Mouse (Mus musculus) adrenal gland, adult 18-20 months (tissue): ENCODE results near the gene Tldc1. TPM values are rescaled to one million over a fixed set of nuclear protein-coding genes. Genes with fewer than 3 reads are reported as not detected.

ENCODE experiments used
- DNase-seq, 2 experiments: peaks; one replicate each; pipeline ENCODE4 v3.0.0; 2021 to 2022; ENCODE audit warnings: low spot score in 2 of 2
- total RNA-seq, 2 experiments: library from RNA; stranded (reverse); gene quantifications; 1 replicate in 1 of 2; 2 replicates in 1 of 2; pipeline ENCODE4 v1.2.3; 2021

The Tldc1 gene
- total RNA-seq, 2 experiments from 2014 or later = 8.4 to 9.7 TPM

- no peak for DNase-seq
Observed at GRCm38 (mm10) chr8:119805275-119805674, 27.1 kb upstream of the Tldc1 start.

DNA sequence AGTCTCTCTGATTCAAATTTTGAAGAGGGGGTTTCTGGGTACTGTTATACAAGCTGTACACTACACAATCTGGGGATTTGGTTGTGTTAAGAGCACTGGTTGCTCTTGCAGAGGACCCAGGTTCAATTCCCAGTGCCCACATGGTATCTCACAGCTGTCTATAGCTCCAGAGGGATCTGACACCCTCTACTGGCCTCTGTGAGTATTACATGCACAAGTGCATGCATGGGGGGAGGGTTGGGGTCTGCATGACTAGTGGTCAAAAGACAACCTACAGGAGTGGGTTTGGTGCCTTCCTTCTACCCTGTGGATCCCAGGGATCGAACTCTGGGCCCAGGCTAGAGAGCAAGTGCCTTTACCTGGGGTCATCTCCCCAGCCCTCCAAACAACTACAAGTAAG is 24.4 kb upstream of the Tldc1 start:
- no peak for DNase-seq

- DNase-seq = no peak
Observed at GRCm38 (mm10) chr8:119801168-119801567, 23.0 kb upstream of the Tldc1 start.

DNA sequence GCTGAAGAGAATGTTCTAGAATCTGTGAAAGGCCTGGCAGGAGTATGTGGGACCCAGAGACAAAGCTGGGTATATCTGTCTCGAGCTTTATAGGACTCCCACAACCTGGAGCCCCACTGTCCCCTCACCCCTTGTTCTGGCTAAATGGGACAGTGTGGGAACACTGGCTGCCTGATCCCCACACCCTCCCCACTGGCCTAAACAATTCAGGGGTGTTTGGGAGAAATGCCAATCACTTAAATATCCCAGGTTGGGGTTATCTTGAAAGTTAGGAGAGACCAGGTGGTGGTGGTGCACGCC is 20.7 kb upstream of the Tldc1 start:
- no peak for DNase-seq

DNA sequence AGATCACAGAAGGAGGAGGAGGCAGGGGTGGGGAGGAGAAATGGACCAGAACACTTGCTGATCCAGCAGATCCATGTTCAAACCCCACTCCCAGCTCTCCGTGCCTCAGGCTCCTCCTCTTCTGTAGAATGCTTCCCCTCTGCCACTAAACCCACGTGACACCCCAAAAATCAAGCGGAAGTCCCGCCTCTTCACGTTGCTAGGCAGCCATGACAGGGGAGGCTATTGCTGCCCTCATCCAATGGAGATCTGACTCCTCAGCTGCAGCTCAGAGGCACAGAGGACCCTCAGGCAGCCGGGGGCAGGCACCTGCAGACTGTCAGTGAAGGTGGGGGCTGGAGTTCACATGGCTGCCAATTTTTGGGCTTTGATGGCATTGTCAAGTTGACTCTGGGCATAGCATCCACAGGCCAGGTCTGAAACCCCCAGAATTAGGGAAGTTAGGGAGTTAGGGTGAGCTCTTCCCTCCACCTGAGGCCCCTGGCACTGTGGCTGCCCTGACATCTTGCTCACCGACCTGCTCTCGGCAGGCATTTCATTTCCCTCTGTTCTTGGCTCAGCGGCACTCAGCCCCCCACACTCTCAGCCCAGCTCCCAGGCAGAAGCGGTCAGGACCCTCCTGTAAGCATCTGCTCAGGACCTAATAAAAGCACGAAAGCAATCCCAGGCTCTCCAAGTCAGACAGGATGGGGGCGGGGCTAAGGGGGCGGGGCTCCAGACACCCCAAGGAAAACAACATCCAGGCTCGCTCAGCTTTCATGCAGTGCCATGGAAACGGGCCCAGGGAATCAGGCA is 20.2 kb upstream of the Tldc1 start:
- DNase-seq = no peak

- no peak for DNase-seq
Observed at GRCm38 (mm10) chr8:119795651-119796050, 17.4 kb upstream of the Tldc1 start.

DNA sequence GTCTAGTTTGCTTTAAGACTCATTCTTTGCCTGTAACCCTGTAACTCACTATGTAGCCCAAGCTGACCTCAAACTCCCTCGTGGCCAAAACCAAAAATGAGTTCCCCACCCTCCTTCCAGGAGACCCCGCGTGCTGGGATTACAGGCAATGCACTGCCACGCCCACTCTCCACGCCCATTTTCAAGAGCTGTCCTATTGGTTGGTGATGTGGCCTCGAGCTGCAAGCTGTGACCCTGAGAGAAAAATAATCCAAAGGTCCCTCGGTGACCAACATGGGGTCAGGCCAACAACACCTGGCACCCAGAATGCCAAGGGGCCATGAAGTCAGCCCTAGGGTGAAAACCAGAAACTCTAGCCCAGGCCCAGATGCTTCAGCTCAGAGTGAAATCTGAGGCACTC is 16.5 kb upstream of the Tldc1 start:
- DNase-seq = no peak

DNA sequence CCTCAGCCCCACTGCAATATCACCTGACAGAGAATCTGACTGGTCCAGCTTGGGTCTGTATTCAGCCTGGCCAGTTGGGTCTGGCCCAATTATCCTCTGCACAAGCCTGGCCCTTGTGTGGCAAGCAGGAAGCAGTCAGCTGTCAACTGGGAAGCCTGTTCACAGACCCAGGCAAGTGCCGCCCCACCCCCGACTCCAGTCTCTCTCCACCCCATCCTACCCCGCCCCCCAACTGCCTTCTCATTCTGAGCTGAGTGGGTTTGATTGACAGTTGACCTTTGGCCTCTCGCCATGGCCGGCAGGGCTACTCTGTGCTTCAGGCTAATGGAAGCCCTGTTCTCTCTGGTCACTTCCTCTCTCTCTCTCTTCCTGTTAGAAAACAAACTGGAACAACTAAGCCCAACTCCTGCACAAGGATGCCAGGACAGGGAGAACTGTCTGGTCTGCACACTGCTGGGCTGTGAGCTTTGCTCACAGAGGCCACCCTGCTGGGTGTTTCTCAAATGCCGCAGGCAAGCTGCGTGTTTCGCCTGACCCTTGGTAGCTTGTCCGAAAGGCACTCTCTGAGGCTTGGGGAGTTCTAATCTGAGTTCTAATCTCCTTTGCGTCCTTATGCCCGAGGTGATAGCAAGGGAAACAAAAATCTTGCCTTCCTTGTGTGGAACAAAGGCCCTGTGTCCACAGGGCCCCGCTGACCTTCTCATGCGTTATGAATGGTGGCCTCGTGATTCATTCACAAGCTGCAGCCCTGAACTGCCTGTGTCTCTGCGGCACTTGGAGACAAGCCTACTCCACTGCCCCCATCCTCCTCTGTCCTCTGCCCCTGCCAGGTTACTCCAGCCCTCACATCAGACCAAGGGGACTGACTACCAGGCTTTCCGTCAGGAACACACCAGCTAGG is 13.8 kb upstream of the Tldc1 start:
- peak in 1 of 2 experiments; percentile 52 for DNase-seq

DNA sequence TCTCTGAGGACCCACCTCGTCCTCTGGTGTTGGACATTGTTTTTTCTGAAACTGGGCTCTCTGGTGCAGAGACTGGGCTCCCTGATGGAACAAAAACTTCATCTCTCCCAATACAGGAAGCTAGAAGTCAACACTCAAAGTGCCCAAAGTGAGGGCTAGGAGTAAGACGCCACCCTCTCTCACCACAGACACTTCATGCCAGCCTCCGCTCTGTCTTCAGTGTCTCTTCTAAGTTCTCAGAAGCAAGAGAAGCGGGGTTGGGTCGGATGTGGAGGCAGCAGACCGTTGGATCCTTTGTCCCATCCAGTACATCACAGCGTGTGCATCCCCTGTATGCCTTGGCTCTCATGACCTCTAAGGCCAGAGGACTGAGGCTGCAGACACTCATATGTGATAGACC is 11.4 kb upstream of the Tldc1 start:
- no peak for DNase-seq

- DNase-seq = no peak
Observed at GRCm38 (mm10) chr8:119788607-119789381, 10.6 kb upstream of the Tldc1 start.

DNA sequence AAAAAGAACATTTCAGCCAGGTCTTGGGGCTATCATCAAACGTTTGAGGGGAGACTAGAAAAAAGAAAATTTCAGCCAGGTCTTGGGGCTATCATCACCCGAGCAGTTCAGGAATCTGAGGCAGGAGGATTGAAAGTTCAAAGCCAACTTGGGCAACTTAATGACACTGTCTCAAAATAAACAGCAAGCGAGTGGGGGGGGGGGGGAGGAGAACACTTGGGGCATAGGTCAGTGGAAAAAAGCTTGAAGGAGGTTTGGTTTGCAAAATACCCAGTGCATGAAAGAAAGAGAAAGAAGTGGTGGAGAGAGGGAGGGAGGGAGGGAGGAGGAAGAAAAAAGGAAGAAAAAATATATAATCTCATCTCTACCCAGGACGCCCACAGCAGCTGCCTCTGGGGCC is 9.1 kb upstream of the Tldc1 start:
- no peak for DNase-seq

- no peak for DNase-seq
Observed at GRCm38 (mm10) chr8:119786871-119787270, 8.7 kb upstream of the Tldc1 start.

DNA sequence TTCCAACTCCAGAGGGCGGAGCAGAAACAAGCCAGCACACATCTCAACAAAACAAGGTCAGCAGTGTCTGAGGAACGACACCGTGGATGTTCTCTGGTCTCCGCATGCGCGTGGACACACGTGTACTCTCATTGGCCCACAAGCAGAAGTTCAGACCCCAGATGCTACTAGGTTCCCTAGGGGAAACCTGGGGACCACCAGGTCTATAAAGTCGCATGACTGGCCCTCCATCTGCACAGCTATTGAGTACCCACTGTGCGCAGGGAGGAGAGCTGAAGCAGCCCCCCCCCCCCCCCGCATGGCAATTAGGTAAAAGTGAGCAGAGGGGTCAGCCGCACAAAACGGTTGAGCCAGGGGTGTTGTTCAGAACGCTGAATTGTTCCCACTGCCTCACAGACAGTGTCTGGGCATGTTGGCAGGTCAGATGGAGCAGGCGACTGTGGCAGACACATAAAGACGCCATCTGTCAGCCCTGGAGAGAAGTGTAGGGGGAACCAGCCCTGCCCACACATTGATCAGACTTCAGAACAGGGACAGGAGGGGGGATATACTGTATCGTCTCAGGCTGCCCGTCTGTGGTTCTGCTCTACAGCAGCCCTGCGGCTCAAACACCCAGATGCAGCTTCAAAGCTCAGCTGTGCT is 7.7 kb upstream of the Tldc1 start:
- no peak for DNase-seq

DNA sequence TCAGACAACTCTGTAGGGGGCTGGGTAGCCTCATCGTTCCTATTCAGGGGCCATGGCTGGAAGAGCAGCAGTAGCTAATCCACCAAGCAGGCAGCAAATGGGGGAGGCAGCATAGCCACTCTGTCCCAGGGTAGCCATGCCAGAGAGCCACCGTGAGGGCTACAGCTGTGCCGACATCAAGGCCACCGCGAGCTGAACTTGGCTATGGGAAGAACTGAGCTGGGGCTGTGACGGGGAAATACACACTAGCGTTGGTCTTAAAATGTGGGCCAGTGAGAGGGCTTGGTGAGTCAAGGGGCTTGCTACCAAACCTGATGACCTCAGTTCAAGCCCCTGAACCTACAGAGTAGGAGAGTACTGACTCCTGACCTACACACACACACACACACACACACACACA is 6.5 kb upstream of the Tldc1 start:
- DNase-seq = no peak

GRCm38 (mm10) chr8:119784141-119784574 is 5.9 kb upstream of the Tldc1 start:
- DNase-seq = no peak

GRCm38 (mm10) chr8:119783579-119783978 is 5.4 kb upstream of the Tldc1 start:
- no peak for DNase-seq

DNA sequence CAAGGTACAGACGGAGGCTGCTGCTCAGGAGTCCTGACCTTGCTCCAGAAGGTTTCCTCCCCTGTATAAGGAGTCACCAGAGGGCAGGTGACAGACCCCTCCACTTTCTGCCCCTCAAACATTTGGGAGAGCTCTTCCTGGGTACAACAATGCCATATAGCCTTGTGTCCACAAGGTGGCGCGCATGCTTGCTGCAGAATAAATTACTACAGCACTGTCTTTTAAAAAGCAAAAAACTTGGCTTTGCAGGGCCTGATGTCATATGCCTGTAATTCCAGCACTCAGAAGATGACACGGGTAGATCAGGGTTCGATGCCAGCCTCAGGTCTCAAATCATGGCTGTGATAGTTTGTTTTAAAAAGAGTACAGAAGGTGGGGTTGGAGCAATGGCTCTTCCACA is 4.5 kb upstream of the Tldc1 start:
- peak; percentile 76 to 81 for DNase-seq

DNA sequence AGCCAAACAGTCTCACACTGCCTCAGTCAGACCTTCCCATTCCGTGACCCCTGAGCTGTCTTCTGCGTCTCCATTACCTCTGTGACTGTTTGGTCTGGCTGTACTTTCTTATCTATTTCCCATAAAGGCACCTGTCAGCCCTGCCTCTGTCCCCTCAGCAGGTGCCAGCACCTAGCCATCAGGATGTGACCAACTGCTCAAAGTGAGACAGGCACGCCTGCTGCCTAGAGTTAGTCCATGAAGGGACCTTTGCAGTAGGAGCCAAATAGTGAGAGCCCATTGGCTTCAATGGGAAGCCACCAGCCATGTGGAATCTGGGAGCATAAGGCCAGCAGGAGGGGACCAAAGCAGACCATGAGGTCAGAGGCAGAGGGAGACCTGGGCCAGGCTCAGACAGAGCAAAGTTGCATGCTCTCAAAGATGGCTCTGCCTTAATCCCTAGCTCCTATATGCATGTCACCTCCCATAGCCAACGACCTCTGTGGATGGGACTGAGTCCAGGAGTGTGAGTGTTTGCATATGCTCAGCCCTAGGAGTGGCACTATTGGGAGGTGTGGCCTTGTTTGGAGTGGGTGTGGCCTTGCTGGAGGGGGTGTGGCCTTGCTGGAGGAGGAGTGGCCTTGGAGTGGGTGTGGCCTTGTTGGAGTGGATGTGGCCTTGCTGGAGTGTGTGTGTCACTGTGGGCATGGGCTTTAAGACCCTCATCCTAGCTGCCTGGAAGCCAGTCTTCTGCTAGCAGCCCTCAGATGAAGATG is 3.0 kb upstream of the Tldc1 start:
- no peak for DNase-seq

GRCm38 (mm10) chr8:119780402-119781049 is 2.3 kb upstream of the Tldc1 start:
- DNase-seq = no peak
